Mouse (Mus musculus): ENCODE data around the gene Tcf25. TPM values are rescaled to one million over a fixed set of nuclear protein-coding genes. Genes with fewer than 3 reads are reported as not detected.
"Not testable (repeated sequence)": the region's sequence is repeated elsewhere in the genome, so short reads cannot be mapped to it uniquely, and the experiment has no call there.

Gene Tcf25
- total RNA-seq, 1 experiment from 2014 or later, result 105 TPM

- peak; percentile 62 for ATAC-seq (replicated peaks; ENCODE audit: low read depth, poor library complexity, severe bottlenecking)
Observed at GRCm38 (mm10) chr8:123408586-123409544, 35.3 kb downstream of the Tcf25 start.

- ATAC-seq (replicated peaks; ENCODE audit: low read depth, poor library complexity, severe bottlenecking), result no peak
Observed at GRCm38 (mm10) chr8:123410049-123410587, 36.6 kb downstream of the Tcf25 start.

- ATAC-seq (replicated peaks; ENCODE audit: low read depth, poor library complexity, severe bottlenecking), result no peak
Observed at GRCm38 (mm10) chr8:123410788-123411187, 37.2 kb downstream of the Tcf25 start.

- peak; percentile 28 for ATAC-seq (replicated peaks; ENCODE audit: low read depth, poor library complexity, severe bottlenecking)
Observed at GRCm38 (mm10) chr8:123411246-123411645, 37.7 kb downstream of the Tcf25 start, which contains the start of gene Tubb3. Tubb3 (plus strand) TSS chr8:123411424.

- no peak for ATAC-seq (replicated peaks; ENCODE audit: low read depth, poor library complexity, severe bottlenecking)
Observed at GRCm38 (mm10) chr8:123411781-123412327, 38.3 kb downstream of the Tcf25 start.

- ATAC-seq (replicated peaks; ENCODE audit: low read depth, poor library complexity, severe bottlenecking), result no peak
Observed at GRCm38 (mm10) chr8:123412560-123413170, 39.1 kb downstream of the Tcf25 start.

GRCm38 (mm10) chr8:123414255-123414654 is 40.7 kb downstream of the Tcf25 start:
- ATAC-seq (replicated peaks; ENCODE audit: low read depth, poor library complexity, severe bottlenecking), result no peak

GRCm38 (mm10) chr8:123414997-123415696 is 41.6 kb downstream of the Tcf25 start:
- not testable (repeated sequence) for ATAC-seq (replicated peaks; ENCODE audit: low read depth, poor library complexity, severe bottlenecking)

- ATAC-seq (replicated peaks; ENCODE audit: low read depth, poor library complexity, severe bottlenecking), result peak; percentile 42
Observed at GRCm38 (mm10) chr8:123415967-123416943, 42.7 kb downstream of the Tcf25 start.

GRCm38 (mm10) chr8:123416944-123417555 is 43.5 kb downstream of the Tcf25 start:
- no peak for ATAC-seq (replicated peaks; ENCODE audit: low read depth, poor library complexity, severe bottlenecking)

GRCm38 (mm10) chr8:123419711-123420110 is 46.2 kb downstream of the Tcf25 start:
- no peak for ATAC-seq (replicated peaks; ENCODE audit: low read depth, poor library complexity, severe bottlenecking)

- no peak for ATAC-seq (replicated peaks; ENCODE audit: low read depth, poor library complexity, severe bottlenecking)
Observed at GRCm38 (mm10) chr8:123420525-123421281, 47.1 kb downstream of the Tcf25 start.

- ATAC-seq (replicated peaks; ENCODE audit: low read depth, poor library complexity, severe bottlenecking), result no peak
Observed at GRCm38 (mm10) chr8:123421325-123421724, 47.8 kb downstream of the Tcf25 start.

- ATAC-seq (replicated peaks; ENCODE audit: low read depth, poor library complexity, severe bottlenecking), result peak; percentile 77
Observed at GRCm38 (mm10) chr8:123422056-123422780, 48.7 kb downstream of the Tcf25 start.

- peak; percentile 12; the same call in 1 of the 2 replicates for ATAC-seq (replicated peaks; ENCODE audit: low read depth, poor library complexity, severe bottlenecking)
Observed at GRCm38 (mm10) chr8:123422781-123423159, 49.2 kb downstream of the Tcf25 start.

- no peak for ATAC-seq (replicated peaks; ENCODE audit: low read depth, poor library complexity, severe bottlenecking)
Observed at GRCm38 (mm10) chr8:123423441-123423840, 49.9 kb downstream of the Tcf25 start, which contains the start of gene Def8. Def8 (plus strand) TSS chr8:123423527.
